Mouse (Mus musculus) testis, adult 2 months (tissue): ENCODE results near the gene Atxn3.

Experiments
- CTCF ChIP-seq: fragments of 200-500 bp; IDR thresholded peaks from 2 replicates; pipeline ENCODE4 v1.5.1; 2012; ENCODE audit warnings: low read depth, mild to moderate bottlenecking, inconsistent platforms, low read length, moderate library complexity; ENCODE audit not compliant: control insufficient read depth, insufficient read depth, insufficient replicate concordance
- POLR2A ChIP-seq: fragments of 200-500 bp; IDR thresholded peaks from 2 replicates; pipeline ENCODE4 v1.6.1; 2012; ENCODE audit warnings: low read depth, mild to moderate bottlenecking, inconsistent platforms, low read length, moderate library complexity; ENCODE audit not compliant: control insufficient read depth

- TF ChIP-seq POLR2A (no peak), CTCF (no peak)
Observed at GRCm38 (mm10) chr12:101899671-101900245, 58.3 kb downstream of the Atxn3 start.
